Mouse (Mus musculus): ENCODE measurements around the gene Naa40. TPM values are rescaled to one million over a fixed set of nuclear protein-coding genes. Genes with fewer than 3 reads are reported as not detected.

Naa40 gene
- 83.9 and 85.1 TPM in 2 replicates for polyA plus RNA-seq (2014; fragmentation: Nextera tagmentation; extraction: Ambion mirVana)

DNA sequence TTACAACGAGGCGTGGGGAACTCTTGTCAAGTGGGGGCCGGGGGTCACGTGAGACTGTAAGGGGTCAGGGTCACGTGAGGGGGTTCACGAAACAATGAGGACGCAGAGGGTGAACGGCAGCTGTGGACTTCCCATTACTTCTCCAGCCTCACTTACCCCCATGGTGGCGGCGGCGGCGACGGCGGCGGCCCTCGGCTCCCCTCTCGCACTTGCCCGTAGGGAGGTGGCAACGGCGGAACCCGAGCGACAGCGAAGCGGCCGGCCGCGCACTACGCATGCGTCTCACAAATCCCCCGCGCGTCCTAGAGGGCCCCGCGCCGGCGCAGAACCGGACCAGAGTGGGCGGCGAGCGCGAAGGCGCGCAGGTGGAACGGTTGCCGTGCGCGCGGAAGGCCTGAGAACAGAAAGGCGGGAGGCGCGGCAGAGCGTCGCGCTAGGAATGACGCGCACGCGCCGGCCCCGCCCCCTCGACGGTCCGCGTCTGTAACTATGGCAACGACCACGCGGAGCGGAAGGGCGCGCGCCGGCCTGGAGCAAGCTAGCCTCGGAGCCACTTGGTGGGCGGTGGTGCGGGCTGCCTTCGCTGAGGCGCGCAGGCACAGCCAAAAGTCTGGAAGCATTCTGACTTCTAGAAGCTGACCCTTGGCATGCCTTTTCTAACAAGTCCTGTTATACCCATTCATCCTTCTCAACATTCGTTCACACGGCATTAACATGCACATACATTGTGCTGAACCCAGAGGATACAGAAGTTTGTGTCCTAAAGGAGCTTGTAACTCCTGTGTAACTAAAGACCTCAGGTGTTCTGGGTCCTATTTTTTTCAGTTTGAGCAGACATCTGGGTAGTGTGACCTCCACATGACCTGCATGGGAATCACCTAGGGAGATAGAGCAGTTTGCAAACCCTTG lies at the start of gene Naa40:
Gene Naa40, minus strand, starts transcription at position 402 of the 909 bp plus-strand sequence.
- peak within 1 kb of the TSS; percentile 97 for H3K4me2 ChIP-seq (ENCODE audit: low read depth, severe bottlenecking)
- no peaks in the 10 kb centered on the region; the same call in 1 of the 2 replicates for H3K36me3 ChIP-seq (ENCODE audit: control insufficient read depth, insufficient read depth, low read length)
- H3K9me3 ChIP-seq (ENCODE audit: control insufficient read depth, low read length), result no peaks in the 10 kb centered on the region
- peaks cover 7% of the 10 kb centered on the region; the same call in 1 of the 2 replicates for H3K4me1 ChIP-seq (ENCODE audit: control insufficient read depth, insufficient read depth, low read length)
- DNase-seq (ENCODE audit: low spot score) (peak; percentile 97), ATAC-seq (ENCODE audit: insufficient number of reproducible peaks, low FRiP score, low TSS enrichment, low read depth) (peak; percentile 93)
- peak within 1 kb of the TSS; percentile 72 for H3K4me3 ChIP-seq (ENCODE audit: low read depth, low read length)
- H3K27me3 ChIP-seq (ENCODE audit: control insufficient read depth, insufficient read depth, low read length), result no peaks in the 10 kb centered on the region
- H3K9ac ChIP-seq (ENCODE audit: low read length), result peak within 1 kb of the TSS; percentile 71
- under 1% methylated on average over 76 of the region's 80 CpGs for WGBS
- peak within 1 kb of the TSS; percentile 76 for H3K27ac ChIP-seq (replicated peaks; ENCODE audit: low read depth, low read length)

DNA sequence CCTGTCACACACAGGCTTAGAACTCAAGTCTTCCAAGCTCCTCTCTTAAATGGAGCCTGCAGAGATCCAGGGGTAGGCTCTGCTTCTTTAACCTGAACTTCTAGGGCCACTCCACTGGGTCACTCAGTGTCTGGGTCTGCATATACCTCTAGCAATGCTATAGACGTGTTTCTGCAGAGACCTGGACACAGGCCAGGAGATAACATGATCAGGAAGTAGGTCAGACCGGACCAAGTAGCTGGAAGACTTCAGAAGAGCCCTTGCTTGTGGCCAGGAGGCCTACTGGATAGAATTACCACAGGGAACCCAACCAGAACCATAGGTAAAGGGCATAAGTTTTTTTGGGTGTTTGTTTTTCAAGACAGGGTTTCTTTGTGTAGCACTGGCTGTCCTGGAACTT lies 48.8 kb upstream of the Naa40 start:
- Histone ChIP-seq H3K27ac (replicated peaks; ENCODE audit: low read depth, low read length) (no peak overlapping the region), H3K4me1 (ENCODE audit: control insufficient read depth, insufficient read depth, low read length) (peaks cover 11% of the 10 kb centered on the region; the same call in 1 of the 2 replicates), H3K9me3 (ENCODE audit: control insufficient read depth, low read length) (no peaks in the 10 kb centered on the region), H3K4me3 (ENCODE audit: low read depth, low read length) (no peak overlapping the region), H3K27me3 (ENCODE audit: control insufficient read depth, insufficient read depth, low read length) (no peaks in the 10 kb centered on the region), H3K9ac (ENCODE audit: low read length) (no peak overlapping the region), H3K36me3 (ENCODE audit: control insufficient read depth, insufficient read depth, low read length) (peaks cover 3% of the 10 kb centered on the region; the same call in 1 of the 2 replicates), H3K4me2 (ENCODE audit: low read depth, severe bottlenecking) (no peak overlapping the region)
- ATAC-seq (ENCODE audit: insufficient number of reproducible peaks, low FRiP score, low TSS enrichment, low read depth) (no peak), DNase-seq (ENCODE audit: low spot score) (no peak)
- WGBS, result 76% methylated on average over 2 of the region's 2 CpGs

DNA sequence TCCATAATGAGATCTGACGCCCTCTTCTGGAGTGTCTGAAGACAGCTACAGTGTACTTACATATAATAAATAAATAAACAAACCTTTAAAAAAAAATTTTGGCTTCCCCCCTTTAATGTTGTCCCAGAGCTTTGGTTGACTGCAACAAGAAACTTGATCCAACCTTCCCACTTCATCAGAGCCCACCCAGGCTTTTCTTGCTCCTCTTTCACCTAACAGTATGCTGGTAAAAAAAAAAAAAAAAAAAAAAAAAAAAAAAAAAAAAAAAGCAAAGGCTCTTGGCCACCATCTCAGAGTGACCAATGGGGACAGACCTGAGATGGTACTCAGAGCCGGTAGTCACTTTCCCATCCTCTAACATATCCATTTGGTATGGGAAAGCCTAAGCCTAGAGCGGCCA lies 47.3 kb upstream of the Naa40 start:
- Histone ChIP-seq H3K4me1 (ENCODE audit: control insufficient read depth, insufficient read depth, low read length) (peaks cover 4% of the 10 kb centered on the region; the same call in 1 of the 2 replicates), H3K4me3 (ENCODE audit: low read depth, low read length) (no peak overlapping the region), H3K36me3 (ENCODE audit: control insufficient read depth, insufficient read depth, low read length) (peaks cover 4% of the 10 kb centered on the region; the same call in 1 of the 2 replicates), H3K27ac (replicated peaks; ENCODE audit: low read depth, low read length) (no peak overlapping the region), H3K27me3 (ENCODE audit: control insufficient read depth, insufficient read depth, low read length) (no peaks in the 10 kb centered on the region), H3K9ac (ENCODE audit: low read length) (no peak overlapping the region), H3K9me3 (ENCODE audit: control insufficient read depth, low read length) (no peaks in the 10 kb centered on the region), H3K4me2 (ENCODE audit: low read depth, severe bottlenecking) (no peak overlapping the region)
- ATAC-seq (ENCODE audit: insufficient number of reproducible peaks, low FRiP score, low TSS enrichment, low read depth) (no peak), DNase-seq (ENCODE audit: low spot score) (no peak)
- 80% methylated on average over 3 of the region's 3 CpGs for WGBS

DNA sequence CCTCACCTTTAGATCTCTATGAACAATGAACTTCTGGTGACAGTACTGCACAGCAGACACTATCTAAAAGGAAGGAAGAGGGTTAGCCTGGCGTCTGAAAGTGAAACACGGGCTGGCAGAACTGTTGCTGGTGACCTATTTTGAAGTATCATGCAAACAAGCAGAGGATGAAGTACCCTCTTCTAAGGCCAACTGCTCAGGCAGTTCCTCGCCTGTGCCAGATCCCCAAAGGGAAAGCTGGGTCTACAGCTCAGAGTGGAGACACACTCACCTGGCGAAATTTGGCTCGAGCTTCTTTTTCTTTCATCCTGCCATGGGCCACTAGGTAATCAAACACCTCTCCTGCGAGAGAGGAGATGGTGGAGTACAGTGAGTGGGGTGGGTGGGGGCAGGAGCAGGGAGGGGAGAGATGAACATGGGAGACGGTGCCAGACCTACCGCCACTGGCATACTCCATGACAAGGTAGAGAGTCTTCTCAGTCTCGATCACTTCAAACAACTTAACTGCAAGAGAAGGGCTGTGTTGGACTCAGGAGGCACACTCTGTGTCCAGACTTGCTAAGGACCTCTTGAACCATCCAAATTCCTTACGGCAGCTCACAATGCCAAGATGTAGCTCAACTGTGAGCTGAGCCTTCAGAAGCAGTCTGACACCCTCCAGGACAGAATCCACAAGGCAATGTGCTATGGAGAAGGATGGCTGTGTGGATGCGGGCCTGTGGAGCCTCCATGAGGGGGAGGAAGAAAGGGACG lies 45.8 kb upstream of the Naa40 start:
- H3K27ac ChIP-seq (replicated peaks; ENCODE audit: low read depth, low read length), result no peak overlapping the region
- H3K36me3 ChIP-seq (ENCODE audit: control insufficient read depth, insufficient read depth, low read length), result peaks cover 16% of the 10 kb centered on the region; the same call in 1 of the 2 replicates
- H3K4me1 ChIP-seq (ENCODE audit: control insufficient read depth, insufficient read depth, low read length), result no peaks in the 10 kb centered on the region
- no peaks in the 10 kb centered on the region for H3K27me3 ChIP-seq (ENCODE audit: control insufficient read depth, insufficient read depth, low read length)
- no peak for ATAC-seq (ENCODE audit: insufficient number of reproducible peaks, low FRiP score, low TSS enrichment, low read depth)
- H3K4me2 ChIP-seq (ENCODE audit: low read depth, severe bottlenecking), result no peak overlapping the region
- no peak overlapping the region for H3K4me3 ChIP-seq (ENCODE audit: low read depth, low read length)
- no peaks in the 10 kb centered on the region for H3K9me3 ChIP-seq (ENCODE audit: control insufficient read depth, low read length)
- H3K9ac ChIP-seq (ENCODE audit: low read length), result no peak overlapping the region
- WGBS, result 90% methylated on average over 12 of the region's 12 CpGs
- DNase-seq (ENCODE audit: low spot score), result no peak

DNA sequence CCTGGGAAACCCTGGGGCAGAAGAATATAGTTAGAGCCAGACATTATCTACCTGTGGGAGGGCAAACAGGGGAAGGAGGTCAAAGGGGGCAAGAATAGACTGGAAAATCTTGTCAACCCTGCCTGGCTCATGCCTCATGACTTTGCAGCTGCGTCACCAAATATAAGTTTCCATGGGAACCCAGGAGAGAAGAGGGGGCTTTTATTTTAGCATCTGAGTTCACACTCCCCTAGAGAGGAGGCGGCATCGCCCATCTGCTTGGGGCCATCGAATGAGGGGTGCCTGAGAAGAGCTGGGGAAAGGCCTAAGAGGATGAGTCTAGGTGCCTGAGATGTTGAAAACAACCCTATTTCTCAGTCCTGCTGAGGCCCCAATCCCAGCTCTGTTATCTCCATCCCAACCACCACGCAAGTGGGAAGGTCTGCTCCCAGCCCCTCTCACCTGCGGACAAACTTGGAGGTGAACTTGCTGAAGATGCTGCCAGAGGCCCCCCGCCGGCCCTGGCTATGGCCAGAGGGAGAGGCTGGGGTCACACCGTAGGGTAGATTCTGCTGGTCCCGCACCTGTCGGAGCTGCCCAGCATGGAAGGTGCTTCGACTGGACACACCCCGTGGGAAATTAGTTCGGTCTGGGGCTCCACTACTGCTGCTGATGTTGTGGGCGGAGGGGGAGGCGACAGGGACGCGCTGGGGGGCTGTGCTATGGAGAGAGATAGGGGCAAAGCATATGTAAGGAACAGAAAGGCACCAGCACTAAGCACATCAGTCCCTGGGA lies 39.8 kb upstream of the Naa40 start:
- no peak for ATAC-seq (ENCODE audit: insufficient number of reproducible peaks, low FRiP score, low TSS enrichment, low read depth)
- WGBS, result 88% methylated on average over 18 of the region's 18 CpGs
- Histone ChIP-seq H3K4me2 (ENCODE audit: low read depth, severe bottlenecking) (no peak overlapping the region), H3K4me3 (ENCODE audit: low read depth, low read length) (no peak overlapping the region), H3K27ac (replicated peaks; ENCODE audit: low read depth, low read length) (no peak overlapping the region), H3K9ac (ENCODE audit: low read length) (no peak overlapping the region), H3K4me1 (ENCODE audit: control insufficient read depth, insufficient read depth, low read length) (peaks cover 6% of the 10 kb centered on the region), H3K9me3 (ENCODE audit: control insufficient read depth, low read length) (no peaks in the 10 kb centered on the region), H3K36me3 (ENCODE audit: control insufficient read depth, insufficient read depth, low read length) (peaks cover 29% of the 10 kb centered on the region; the same call in 1 of the 2 replicates), H3K27me3 (ENCODE audit: control insufficient read depth, insufficient read depth, low read length) (no peaks in the 10 kb centered on the region)
- DNase-seq (ENCODE audit: low spot score), result no peak

DNA sequence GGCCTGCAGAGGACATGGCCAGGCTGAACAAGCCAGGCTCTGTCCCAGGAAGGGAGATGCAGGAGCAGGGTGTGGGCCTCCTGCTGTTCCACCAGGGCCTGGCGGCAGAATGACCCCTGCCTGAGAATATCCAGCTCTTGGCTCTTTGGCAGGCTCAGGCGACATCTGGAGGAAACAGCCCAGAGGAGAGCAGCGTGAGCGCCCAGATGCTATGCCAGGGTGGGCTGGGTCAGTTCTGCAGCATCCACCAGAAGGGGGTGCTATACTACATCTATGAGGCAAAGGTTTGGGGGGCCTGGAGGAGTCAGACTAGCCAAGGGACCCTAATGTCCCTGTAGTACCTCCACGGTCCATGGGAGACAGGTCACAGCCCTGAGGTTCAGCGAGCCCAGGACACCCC lies 38.1 kb upstream of the Naa40 start:
- Histone ChIP-seq H3K4me2 (ENCODE audit: low read depth, severe bottlenecking) (no peak overlapping the region), H3K9me3 (ENCODE audit: control insufficient read depth, low read length) (no peaks in the 10 kb centered on the region), H3K4me1 (ENCODE audit: control insufficient read depth, insufficient read depth, low read length) (peaks cover 6% of the 10 kb centered on the region), H3K27ac (replicated peaks; ENCODE audit: low read depth, low read length) (no peak overlapping the region), H3K36me3 (ENCODE audit: control insufficient read depth, insufficient read depth, low read length) (peaks cover 35% of the 10 kb centered on the region; the same call in 1 of the 2 replicates), H3K27me3 (ENCODE audit: control insufficient read depth, insufficient read depth, low read length) (no peaks in the 10 kb centered on the region), H3K9ac (ENCODE audit: low read length) (no peak overlapping the region), H3K4me3 (ENCODE audit: low read depth, low read length) (no peak overlapping the region)
- ATAC-seq (ENCODE audit: insufficient number of reproducible peaks, low FRiP score, low TSS enrichment, low read depth), result no peak; the same call in 1 of the 2 replicates
- DNase-seq (ENCODE audit: low spot score), result peak; percentile 74
- 39% methylated on average over 6 of the region's 6 CpGs for WGBS

DNA sequence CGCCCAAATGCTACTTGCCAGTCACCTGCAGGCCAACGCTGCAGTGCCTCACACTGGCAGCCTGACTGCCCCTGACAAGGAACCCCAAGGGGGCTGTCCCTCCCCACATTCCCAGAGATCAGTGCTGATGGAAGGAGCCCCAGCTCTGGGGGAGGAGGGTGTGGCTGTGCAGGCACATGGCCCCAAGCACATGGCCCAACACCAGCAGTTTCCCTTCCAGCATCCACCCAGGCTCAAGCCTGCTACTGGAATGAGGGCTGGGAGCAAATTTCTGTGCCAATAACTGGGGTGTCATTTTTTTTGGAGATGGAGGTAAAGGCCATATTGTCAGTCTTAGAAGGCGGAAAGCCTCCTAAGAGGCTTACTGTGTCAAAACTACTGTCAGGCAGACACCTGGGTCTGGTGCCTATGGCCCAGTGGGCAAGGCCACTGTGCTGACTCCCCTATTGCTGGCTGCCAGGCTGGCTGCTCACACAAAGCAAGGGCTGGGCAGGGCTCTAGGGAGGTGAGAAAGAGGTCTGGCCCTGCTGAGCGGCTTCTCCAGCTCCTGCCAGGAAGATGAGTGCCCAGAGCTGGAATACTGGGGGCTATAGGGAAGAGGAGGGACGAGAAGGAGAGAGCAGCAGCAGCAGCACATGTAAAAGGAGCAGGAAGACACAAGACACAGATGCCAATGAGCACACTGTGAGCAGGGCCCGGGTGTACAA lies 37.4 kb upstream of the Naa40 start:
- no peak for DNase-seq (ENCODE audit: low spot score)
- Histone ChIP-seq H3K4me1 (ENCODE audit: control insufficient read depth, insufficient read depth, low read length) (peaks cover 6% of the 10 kb centered on the region), H3K9me3 (ENCODE audit: control insufficient read depth, low read length) (no peaks in the 10 kb centered on the region), H3K4me3 (ENCODE audit: low read depth, low read length) (no peak overlapping the region), H3K27ac (replicated peaks; ENCODE audit: low read depth, low read length) (no peak overlapping the region), H3K9ac (ENCODE audit: low read length) (no peak overlapping the region), H3K27me3 (ENCODE audit: control insufficient read depth, insufficient read depth, low read length) (no peaks in the 10 kb centered on the region), H3K36me3 (ENCODE audit: control insufficient read depth, insufficient read depth, low read length) (peaks cover 36% of the 10 kb centered on the region), H3K4me2 (ENCODE audit: low read depth, severe bottlenecking) (no peak overlapping the region)
- ATAC-seq (ENCODE audit: insufficient number of reproducible peaks, low FRiP score, low TSS enrichment, low read depth), result no peak
- 87% methylated on average over 6 of the region's 6 CpGs for WGBS
